Mouse (Mus musculus) spleen, adult 2 months (tissue): ENCODE results near the gene Serp2. TPM values are rescaled to one million over a fixed set of nuclear protein-coding genes. Genes with fewer than 3 reads are reported as not detected.

Experiments used
- DNase-seq, 2 experiments: peaks; one replicate each; pipeline versions ENCODE4 v3.0.0 to v3.0.0-alpha.2; 2012 to 2021; ENCODE audit warnings: low spot score in 2 of 2, low read depth in 1 of 2
- H3K27ac ChIP-seq: fragments of 200-500 bp; 2 replicates; pipeline ENCODE4 v1.5.1; 2012; ENCODE audit warnings: low read length, inconsistent platforms; ENCODE audit not compliant: insufficient read depth
- H3K27me3 ChIP-seq: fragments of 200-500 bp; 2 replicates; pipeline ENCODE4 v1.6.1; 2012; ENCODE audit warnings: mild to moderate bottlenecking, moderate library complexity, low read length, inconsistent platforms; ENCODE audit not compliant: control insufficient read depth, insufficient read depth
- H3K36me3 ChIP-seq: fragments of 200-500 bp; 2 replicates; pipeline ENCODE4 v1.6.1; 2012; ENCODE audit warnings: mild to moderate bottlenecking, low read length, inconsistent platforms; ENCODE audit not compliant: control insufficient read depth, insufficient read depth
- H3K4me1 ChIP-seq: fragments of 200-500 bp; 2 replicates; pipeline ENCODE4 v1.6.1; 2011; ENCODE audit warnings: inconsistent platforms; ENCODE audit not compliant: control insufficient read depth, insufficient read depth, insufficient read length
- H3K4me3 ChIP-seq: fragments of 200-500 bp; 2 replicates; pipeline ENCODE4 v1.5.1; 2011; ENCODE audit warnings: mild to moderate bottlenecking, inconsistent platforms; ENCODE audit not compliant: insufficient read depth, insufficient read length; ENCODE audit errors: extremely low read depth
- CTCF ChIP-seq: fragments of 200-500 bp; IDR thresholded peaks from 2 replicates; pipeline ENCODE4 v1.5.1; 2011; ENCODE audit warnings: mild to moderate bottlenecking, inconsistent platforms; ENCODE audit not compliant: insufficient read depth, insufficient read length, insufficient replicate concordance; ENCODE audit errors: extremely low read depth
- POLR2A ChIP-seq: fragments of 200-500 bp; IDR thresholded peaks from 2 replicates; pipeline ENCODE4 v1.6.1; 2011; ENCODE audit warnings: low read depth, low read length, inconsistent platforms
- WGBS: fragments of 180-500 bp; shearing (Covaris S2); methylation state at CpG from one replicate; pipeline ENCODE4 v1.1.7; 2018; 5-methylcytosine and 5-hydroxymethylcytosine counted together
- polyA plus RNA-seq: library from polyadenylated mRNA; depleted of rRNA; stranded (reverse); fragments of >200 nt; gene quantifications from 2 replicates; pipeline ENCODE4 v1.2.3, GENCODE M21; 2012

The Serp2 gene
- polyA plus RNA-seq, 1 experiment = 4.2 TPM

GRCm38 (mm10) chr14:76535096-76535495 lies 21.6 kb downstream of the Serp2 start:
- no peaks in the 10 kb centered on the region for H3K36me3 ChIP-seq
- H3K27ac ChIP-seq = no peak overlapping the region
- DNase-seq = no peak
- no peaks in the 10 kb centered on the region for H3K27me3 ChIP-seq
- no peaks in the 10 kb centered on the region for H3K4me1 ChIP-seq
- no peak overlapping the region for H3K4me3 ChIP-seq
- 95% methylated on average over 1 of the region's 1 CpGs for WGBS
- no peak for TF ChIP-seq POLR2A
- TF ChIP-seq CTCF = no peak

- DNase-seq = no peak
These were observed 23.4 kb downstream of the Serp2 start for GRCm38 (mm10) chr14:76533170-76533815.

GRCm38 (mm10) chr14:76532257-76533169 lies 24.2 kb downstream of the Serp2 start:
- WGBS = 64% methylated on average over 20 of the region's 20 CpGs
- peak in 1 of 2 experiments; percentile 9 for DNase-seq

More at GRCm38 (mm10) chr14:76533170-76533815, 23.4 kb downstream of the Serp2 start:
- Histone ChIP-seq H3K36me3 (no peaks in the 10 kb centered on the region), H3K27ac (0 out of 2 replicates have a peak overlapping the region, but pooled peaks have one; percentile 23), H3K4me3 (peak overlapping the region; percentile 37), H3K4me1 (no peaks in the 10 kb centered on the region), H3K27me3 (no peaks in the 10 kb centered on the region)
- WGBS = 36% methylated on average over 10 of the region's 10 CpGs
- TF ChIP-seq CTCF (no peak), POLR2A (no peak)

GRCm38 (mm10) chr14:76531027-76531660 lies 25.5 kb downstream of the Serp2 start:
- 79% methylated on average over 7 of the region's 7 CpGs for WGBS
- Histone ChIP-seq H3K4me1 (no peaks in the 10 kb centered on the region), H3K36me3 (no peaks in the 10 kb centered on the region), H3K4me3 (no peak overlapping the region), H3K27ac (no peak overlapping the region), H3K27me3 (no peaks in the 10 kb centered on the region)
- no peak for DNase-seq
- no peak for TF ChIP-seq POLR2A
- no peak for TF ChIP-seq CTCF

More at GRCm38 (mm10) chr14:76532257-76533169, 24.2 kb downstream of the Serp2 start:
- 0 out of 2 replicates have a peak overlapping the region, but pooled peaks have one; percentile 23 for H3K27ac ChIP-seq
- no peaks in the 10 kb centered on the region for H3K4me1 ChIP-seq
- no peaks in the 10 kb centered on the region for H3K27me3 ChIP-seq
- H3K4me3 ChIP-seq = peak overlapping the region; percentile 37
- TF ChIP-seq CTCF (no peak), POLR2A (no peak)
- H3K36me3 ChIP-seq = no peaks in the 10 kb centered on the region

- 97% methylated on average over 5 of the region's 5 CpGs for WGBS
- H3K27ac ChIP-seq = no peak overlapping the region
- H3K4me1 ChIP-seq = no peaks in the 10 kb centered on the region
These were observed 28.0 kb downstream of the Serp2 start for GRCm38 (mm10) chr14:76528641-76529040.

GRCm38 (mm10) chr14:76527758-76528313 lies 28.9 kb downstream of the Serp2 start:
- H3K27me3 ChIP-seq = no peaks in the 10 kb centered on the region
- TF ChIP-seq CTCF = no peak
- TF ChIP-seq POLR2A = no peak
- 79% methylated on average over 9 of the region's 9 CpGs for WGBS
- no peak overlapping the region for H3K27ac ChIP-seq
- DNase-seq = no peak
- H3K4me1 ChIP-seq = no peaks in the 10 kb centered on the region
- H3K4me3 ChIP-seq = no peak overlapping the region
- no peaks in the 10 kb centered on the region for H3K36me3 ChIP-seq

More at GRCm38 (mm10) chr14:76528641-76529040, 28.0 kb downstream of the Serp2 start:
- Histone ChIP-seq H3K36me3 (no peaks in the 10 kb centered on the region), H3K4me3 (no peak overlapping the region), H3K27me3 (no peaks in the 10 kb centered on the region)
- no peak for TF ChIP-seq POLR2A
- TF ChIP-seq CTCF = no peak
- no peak for DNase-seq
